Mouse (Mus musculus) left cerebral cortex, postnatal 36 days (tissue): ENCODE data around the gene Tvp23a. TPM values are rescaled to one million over a fixed set of nuclear protein-coding genes. Genes with fewer than 3 reads are reported as not detected.

Experiments
- DNase-seq, 2 experiments: peaks; one replicate each; pipeline ENCODE4 v3.0.0; 2021 to 2022; ENCODE audit warnings: low spot score in 2 of 2, mixed read lengths in 1 of 2
- intact Hi-C: fragments of 180-260 bp; cut with DNase I; formaldehyde crosslinking; loops from one replicate; pipeline ENCODE4 v1.15.1; 2025
- total RNA-seq, 2 experiments: library from RNA; stranded (reverse); gene quantifications; 2 replicates each; pipeline ENCODE4 v1.2.3; 2021

Gene Tvp23a
- 10 to 100 TPM; 29.8 to 32.2 TPM for total RNA-seq

DNA sequence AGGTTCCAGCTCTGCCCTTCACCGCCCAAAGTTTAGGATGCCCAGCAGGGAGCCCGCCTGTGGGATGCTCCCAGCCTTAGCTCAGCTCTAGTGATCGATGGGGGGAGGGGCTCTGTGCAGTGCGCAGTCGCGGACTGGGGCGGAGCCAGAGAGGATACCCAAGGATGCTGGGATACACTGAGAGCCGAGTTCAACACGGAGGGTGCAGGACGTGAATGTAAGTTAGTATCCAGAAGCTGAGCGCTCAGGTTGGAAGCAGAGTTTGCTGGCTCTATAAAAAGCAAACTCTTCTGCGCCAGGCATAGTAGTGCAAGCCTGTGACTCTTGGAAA lies at the start of gene Tvp23a:
Gene Tvp23a, minus strand, starts transcription at position 99 of the 331 bp plus-strand sequence.
- peak; percentile 85 to 89 for DNase-seq
- intact Hi-C loops: loop anchor here (5.0 kb wide), 1 partner anchor 75 kb away; no protein-coding TSS in a partner anchor

DNA sequence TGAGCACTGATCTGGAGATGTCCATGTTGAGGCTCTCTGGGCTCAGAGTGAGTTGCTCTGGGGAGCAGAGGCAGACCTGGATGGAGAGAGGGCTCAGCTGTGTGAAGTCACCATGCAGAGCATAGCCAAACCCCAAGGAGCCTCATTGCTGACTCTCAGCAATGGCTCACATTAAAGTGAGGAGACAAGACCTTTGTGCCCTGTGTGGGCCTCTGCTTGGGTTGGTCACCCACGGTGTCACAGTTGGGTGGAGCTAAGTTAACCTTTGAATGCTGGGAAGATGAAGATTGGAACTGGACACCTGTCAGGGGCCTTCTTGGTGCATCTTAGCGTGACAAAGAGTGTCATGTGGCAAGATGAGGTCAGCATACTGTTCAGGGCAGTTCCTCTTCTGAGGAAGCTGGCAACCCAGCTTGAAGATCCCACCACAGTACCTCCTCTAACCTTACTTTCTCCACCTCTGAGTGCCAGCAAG lies 48.7 kb upstream of the Tvp23a start:
- DNase-seq: no peak
- intact Hi-C loops: no loop called here

DNA sequence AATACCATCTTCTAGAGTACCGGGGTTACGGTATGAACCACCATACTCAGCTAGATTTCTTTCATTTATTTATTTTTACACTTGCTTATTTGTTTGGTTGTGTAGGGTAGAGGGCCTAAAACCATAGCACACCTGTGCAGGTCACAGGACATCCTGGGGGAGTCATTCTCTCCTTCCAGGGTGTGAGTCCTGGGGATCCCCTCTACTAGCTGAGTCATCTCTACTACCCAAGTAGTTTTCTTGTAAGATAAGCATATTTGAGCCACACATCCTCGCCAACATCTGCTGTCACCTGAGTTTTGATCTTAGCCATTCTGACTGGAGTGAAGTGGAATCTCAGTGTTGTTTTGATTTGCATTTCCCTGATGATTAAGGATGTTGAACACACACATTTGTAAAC lies 45.4 kb upstream of the Tvp23a start:
- no peak for DNase-seq
- intact Hi-C loops: no loop called here

DNA sequence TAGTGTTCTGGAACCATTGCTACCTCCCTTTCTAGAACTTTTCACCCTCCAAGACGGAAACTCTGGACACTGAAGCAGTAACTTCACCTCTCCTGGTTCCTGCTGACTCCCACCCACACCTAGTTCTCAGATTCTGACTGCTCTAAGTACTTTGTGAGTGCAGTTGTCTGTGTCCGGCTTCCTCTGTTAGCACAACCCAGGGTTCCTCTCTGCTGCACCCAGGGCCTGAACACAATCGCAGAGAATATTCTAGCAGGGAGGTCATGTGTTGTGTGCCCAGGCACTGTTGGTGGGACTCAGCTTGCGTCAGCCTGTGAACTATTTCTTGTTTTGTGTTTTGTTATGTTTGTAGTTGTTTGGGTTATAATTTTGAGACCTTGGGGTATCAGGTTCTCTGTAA lies 44.6 kb upstream of the Tvp23a start:
- intact Hi-C loops: no loop called here
- no peak for DNase-seq

DNA sequence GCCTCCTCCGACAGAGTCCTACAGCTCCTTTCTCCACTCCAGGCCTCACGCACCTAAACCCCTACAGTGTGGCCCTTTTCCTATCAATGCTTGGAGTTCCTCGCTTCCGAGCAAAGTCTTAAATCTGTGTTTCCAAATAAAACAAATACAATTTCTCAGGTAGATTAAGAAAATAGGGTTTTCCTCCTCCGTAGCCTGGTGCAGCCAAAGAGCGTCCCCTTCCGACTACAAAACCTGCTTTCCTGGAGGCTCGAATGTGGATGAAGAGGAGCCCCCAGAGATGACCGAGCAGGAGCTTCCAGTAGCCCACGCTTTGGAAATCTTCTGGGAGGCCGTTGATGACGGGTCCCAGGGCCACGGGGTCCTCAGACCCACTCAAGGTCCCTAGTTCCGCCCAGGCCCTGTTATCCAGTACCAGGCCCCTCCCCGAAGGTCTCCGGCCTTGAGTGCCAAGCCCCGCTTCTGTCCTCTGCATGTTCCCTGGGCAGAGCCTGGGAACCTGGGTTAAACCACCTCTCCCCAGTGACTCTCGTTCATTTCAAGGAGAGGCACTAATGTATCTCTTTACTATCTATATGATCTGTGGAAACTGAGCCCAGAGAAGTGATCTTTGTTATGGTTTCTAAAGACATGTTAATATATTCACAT lies 43.5 kb upstream of the Tvp23a start:
- DNase-seq: no peak

DNA sequence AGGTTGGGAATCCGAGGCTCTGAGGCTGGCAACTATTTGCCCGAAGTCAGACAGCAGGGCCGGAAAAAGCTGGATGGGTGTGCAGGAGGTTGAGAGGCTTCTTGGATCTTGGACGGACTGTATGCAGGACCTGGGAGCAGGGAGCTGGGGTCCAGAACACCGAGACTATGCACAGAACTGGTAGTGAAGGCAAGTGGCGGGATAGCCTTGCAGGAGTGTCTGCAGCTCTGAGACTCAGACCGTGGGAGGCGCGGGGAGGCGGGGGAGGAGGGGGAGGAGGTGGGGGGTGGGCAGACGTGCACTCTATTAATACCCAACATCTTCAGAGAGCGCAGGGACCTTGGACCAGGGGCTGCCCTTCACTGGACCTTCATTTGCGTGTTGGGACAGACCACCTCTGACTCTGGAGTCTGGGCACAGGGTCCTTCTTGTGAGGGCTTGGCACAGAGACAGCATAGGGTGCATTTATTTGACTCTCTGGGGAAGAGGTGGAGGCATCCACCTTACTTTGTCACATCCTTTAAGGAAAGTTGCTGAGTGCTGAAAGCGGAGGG lies 42.8 kb upstream of the Tvp23a start:
- DNase-seq: no peak
- intact Hi-C loops: no loop called here

More for the DNA sequence above, 43.5 kb upstream of the Tvp23a start:
- intact Hi-C loops: no loop called here

DNA sequence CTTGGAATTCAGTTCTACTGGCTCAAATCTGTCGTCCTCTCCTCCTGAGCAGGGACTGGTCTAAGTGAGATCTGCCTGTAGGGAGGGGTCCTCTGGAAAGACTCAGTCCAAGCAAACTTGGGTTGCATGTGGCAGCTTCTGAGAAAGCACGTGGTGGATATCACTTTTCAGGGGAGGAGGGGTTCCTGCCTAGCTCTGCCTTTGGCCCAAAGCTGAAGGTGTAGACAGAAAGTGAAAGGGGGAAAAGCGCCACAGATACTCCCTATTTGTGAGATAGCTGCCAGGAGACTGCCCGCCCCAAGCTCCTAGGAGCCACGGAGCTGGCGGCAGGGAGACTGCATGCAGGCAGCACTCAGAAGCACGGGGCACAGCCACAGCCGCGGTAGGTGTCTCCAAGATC lies 42.3 kb upstream of the Tvp23a start:
- DNase-seq: no peak
- intact Hi-C loops: no loop called here

DNA sequence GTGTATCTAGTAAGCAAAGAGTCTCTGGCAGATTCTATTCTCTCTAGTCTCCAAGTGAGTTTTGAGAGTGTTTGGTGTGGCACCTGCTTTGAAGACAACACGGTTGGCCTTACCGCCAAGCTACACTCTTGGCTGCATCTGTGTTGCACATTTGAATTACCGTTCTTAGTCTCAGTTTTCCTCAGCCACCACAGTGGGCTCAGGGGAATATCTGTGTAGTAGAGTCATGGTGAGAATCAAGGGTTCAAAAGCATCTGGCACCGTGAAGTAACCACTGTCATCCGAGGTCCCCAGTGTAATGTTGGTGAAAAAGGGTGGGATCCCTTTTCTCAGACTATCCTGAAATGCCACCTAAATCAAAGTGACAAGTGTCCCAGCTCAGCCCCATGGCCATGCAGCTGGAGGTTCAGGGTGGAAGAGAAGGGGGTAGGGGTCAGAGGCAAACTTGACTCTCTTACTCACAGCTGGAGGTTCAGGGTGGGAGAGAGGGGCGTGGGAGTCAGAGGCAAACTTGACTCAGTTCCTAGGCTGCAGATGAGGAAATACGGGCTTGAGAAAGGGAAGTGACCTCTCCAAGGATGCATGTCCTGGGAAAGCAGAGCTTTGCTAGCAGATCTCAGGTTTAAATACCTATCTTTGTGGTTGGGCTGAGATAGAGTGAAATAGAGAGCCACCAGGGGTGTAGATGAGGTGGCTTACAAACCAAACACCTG lies 41.8 kb upstream of the Tvp23a start:
- no peak for DNase-seq
- intact Hi-C loops: no loop called here

DNA sequence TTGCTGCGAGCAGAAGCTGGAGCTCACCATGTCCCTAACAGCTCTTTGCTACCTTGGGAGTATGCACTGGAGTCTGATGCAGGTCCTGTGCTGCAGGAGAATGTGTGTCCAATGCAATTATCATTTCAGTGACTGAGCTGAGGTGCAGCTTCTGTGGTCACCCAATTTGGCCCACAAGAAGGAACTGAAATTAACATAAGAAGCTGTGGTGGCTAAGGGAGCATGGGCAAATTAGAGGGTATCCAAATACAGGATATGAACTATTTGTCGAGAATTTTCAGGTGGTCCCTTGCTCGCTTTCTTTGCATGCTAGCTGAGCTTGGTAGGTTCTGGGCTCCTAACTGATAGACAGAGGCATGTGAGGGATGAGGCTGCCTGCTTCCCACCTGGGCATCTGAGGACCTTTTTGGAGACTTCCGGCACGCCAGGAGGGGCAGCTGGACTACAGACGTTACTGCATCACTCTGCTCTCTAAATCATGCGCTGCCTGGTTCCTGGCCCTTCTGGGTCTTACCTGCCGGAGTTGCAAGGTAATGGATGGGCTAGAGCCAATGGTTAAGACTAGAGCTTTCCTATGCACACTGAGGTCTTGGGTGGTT lies 40.8 kb upstream of the Tvp23a start:
- intact Hi-C loops: no loop called here
- no peak for DNase-seq

DNA sequence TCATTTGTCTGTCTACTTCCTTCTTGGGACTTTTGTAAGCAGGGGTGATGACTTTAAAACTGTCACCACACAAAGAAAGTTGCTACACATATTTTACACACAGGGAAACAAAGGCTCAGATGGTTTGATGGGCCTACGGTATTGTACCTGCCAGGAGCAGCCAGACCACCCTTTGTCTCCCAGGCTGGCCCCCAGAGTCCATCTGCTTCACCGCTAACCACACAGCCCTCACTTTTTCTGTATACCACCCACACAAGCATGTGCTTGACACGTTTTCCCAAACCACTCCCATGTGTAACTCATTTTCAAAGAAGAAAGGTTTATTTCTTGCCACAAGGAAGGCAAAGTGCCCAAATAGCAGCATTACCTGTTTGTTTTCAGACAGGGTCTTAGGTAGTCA lies 39.8 kb upstream of the Tvp23a start:
- DNase-seq: no peak
- intact Hi-C loops: no loop called here

DNA sequence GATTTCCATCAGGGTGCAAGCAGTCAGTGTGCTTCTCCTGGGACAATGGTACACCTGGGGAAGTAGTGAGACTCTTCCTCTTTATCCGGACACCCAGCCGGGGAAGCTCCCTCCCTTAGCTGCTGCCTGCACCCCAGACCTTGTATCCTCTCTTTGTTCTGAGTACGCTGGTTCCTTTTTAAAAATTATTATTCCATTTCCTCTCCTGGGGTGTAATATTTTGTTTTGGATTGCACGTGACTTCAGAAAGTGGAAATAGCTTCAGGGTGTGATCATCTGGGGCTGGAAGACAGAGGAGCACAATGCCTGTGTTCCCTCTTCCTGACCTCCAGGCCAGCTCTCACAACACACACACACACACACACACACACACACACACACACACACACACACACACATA lies 35.2 kb upstream of the Tvp23a start:
- intact Hi-C loops: no loop called here
- no peak for DNase-seq

DNA sequence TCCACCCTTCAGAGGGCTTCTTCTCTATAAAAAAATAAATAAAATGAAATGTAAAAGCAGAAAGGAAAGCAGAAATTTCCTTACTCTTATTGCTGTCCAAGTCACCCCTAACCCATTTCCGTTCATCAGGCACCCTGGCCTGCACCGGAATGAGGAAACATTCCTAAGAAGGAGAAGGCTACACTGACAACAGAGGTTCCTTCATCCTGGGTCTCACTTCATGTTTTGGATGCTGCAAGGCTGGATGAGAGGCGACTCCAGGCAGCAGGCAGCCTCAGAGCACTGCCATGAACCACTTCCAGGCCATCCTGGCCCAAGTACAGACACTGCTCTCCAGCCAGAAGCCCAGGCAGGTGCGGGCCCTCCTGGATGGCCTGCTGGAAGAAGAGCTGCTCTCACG lies 32.7 kb upstream of the Tvp23a start, which contains the start of gene Ciita:
Gene Ciita, plus strand, starts transcription at position 203 of the 400 bp plus-strand sequence.
- DNase-seq: no peak
- intact Hi-C loops: no loop called here

DNA sequence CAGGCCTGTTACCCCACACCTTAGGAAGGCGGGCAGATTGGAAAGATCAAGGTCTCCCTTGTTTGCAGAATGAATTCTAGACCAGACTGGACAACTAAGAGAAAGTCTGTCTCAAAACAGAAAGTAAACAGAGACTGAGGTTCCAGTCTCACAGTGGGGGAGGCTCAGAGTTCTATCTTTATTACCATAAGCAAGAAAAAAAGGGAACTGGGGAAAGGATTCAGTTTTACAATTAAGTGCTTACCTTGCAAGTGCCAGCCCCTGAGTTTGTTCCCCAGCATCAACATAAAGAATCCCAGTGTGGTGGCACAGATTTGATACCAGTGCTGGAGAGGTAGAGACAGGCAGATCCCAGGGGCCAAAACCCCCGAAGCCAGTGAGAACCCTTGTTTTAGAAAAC lies 28.8 kb upstream of the Tvp23a start:
- intact Hi-C loops: no loop called here
- DNase-seq: no peak

DNA sequence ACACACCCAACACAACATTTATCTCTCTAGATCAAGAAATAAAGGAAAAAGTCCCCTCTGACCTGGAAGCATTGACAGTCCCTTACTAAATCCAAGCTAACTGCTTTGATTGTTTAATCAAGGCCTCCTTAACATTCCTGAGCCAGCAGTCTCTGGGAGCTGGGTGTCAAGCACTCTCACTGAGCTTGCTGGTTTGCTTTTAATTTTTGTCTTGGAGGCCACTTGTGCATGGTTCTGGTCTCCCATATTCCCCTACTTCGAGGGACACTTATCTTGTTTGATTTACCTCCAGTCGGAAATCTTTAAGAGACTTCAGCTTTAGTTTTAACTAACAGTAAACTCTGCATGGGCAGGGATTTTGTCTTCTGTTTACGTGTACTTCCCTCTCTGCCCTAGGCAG lies 27.8 kb upstream of the Tvp23a start:
- no peak for DNase-seq
- intact Hi-C loops: no loop called here

DNA sequence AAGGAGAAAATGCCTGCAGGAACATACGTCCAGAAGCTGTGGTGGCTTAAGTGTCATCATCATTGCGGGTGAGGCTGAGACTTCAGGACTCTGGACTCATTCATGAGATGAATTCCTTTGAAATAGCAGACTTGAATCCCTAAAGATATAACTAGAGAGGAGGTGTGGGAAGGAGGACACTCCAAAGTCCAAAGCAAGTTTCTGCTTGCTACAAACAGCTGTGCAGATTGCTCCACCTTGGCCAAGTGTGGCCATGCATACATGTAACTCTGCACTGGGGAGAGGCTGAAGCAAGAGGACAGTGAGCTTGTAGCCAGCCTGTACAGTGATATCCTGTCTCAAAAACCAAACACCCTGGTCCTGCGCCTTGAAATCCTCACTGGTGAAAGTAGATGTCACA lies 24.8 kb upstream of the Tvp23a start:
- DNase-seq: no peak
- intact Hi-C loops: no loop called here

DNA sequence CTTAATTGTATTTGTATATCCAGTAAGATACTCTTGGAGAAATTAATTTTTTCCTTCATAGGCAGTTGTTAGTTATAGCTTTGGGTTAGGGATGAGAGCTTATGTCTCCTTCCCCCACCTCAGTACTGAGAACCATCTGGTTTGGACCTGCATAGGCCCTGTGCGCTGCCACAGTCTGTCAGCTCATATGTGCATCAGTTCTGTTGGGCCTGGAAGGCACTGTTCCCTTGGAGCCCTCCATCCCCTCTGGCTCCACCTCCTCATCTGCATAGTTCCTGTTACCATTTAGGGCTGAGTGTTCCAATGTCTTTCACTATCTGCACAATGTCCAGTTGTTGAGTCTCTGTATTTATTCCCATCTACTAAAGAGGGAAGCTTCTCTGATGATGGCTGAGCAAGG lies 21.0 kb upstream of the Tvp23a start:
- DNase-seq: no peak
- intact Hi-C loops: no loop called here

DNA sequence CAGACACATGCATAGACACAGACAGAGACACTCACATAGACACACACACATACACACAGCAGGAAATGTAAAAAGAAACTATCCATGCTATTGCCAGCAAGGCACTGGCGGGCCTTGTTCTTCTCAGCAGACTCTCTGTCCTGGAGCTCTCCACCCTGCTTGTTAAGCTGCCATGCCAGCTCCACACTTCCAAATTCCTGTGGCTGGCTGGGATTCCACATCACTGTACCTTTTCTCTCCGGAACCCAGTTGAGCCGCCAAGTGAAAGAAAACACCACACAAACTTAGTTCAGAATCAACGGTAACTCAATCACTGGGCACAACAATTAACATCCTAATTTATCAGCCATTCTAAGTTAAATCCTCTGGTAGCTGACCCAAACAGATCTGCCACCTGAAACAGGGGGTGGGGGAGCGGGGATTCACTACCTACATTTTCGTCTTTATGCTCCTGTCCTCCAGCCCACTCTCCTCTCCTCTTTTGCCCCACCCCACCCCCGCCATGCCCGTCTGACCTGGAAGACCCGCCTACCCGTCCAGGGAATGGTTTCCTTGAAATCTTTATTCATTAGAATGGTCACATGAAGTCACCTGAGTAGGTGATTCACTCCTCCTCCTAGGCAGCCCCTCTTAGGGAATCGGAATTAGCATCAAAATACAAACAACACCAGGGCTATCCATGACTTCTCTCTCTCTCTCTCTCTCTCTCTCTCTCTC lies 20.4 kb upstream of the Tvp23a start:
- no peak for DNase-seq
- intact Hi-C loops: no loop called here

DNA sequence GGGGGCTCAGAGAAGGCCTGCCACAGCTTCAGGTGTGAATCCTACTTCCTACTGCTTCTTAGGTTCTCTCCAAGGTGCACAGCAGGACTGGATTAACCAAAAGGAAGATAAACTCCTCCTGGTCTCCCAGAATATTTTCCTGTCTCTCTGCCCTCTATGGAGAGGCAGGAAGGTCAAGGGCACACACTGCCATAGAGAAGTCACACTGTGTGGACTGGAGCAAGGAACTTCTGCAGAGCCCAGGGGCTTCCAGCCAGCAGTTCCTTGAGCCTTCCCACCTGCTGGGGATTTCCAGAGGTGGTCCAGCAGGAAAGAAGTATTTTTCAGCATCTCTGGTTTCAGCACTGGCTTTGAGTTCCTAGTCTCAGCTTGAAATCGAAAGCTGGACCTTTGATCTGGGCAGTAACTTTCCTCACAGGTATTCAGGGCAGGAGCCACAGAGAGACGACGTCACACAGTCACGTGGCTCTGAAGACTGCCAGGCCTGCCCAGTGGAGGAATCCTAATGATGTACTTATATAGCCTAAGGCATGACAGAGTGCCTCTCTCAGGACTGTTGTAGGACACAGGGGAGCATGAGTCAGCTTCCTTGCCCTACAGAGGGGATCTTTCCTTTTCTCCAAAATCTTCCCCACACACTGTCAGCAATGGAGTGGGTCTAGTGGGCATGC lies 18.0 kb upstream of the Tvp23a start:
- DNase-seq: no peak
- intact Hi-C loops: no loop called here

DNA sequence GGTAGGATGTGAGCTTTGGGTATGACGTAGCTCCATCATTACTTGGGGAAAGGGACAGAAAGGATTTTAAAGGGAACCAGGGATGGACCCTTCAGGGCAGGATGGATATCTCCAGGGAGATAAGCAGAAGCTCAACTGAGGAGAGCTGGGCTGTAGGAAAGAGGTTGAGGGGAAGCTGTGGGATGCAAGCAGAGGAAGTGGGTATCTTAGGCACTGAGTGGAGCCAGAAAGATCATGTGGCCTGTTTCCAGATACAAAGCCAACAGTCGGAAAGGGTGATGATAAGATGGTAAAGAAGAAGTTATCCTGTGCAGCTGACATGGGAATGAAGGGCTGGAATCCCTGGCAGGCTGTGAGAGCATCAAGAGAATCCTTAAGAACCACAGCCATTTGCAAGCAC lies 14.0 kb upstream of the Tvp23a start:
- DNase-seq: no peak
- intact Hi-C loops: no loop called here

DNA sequence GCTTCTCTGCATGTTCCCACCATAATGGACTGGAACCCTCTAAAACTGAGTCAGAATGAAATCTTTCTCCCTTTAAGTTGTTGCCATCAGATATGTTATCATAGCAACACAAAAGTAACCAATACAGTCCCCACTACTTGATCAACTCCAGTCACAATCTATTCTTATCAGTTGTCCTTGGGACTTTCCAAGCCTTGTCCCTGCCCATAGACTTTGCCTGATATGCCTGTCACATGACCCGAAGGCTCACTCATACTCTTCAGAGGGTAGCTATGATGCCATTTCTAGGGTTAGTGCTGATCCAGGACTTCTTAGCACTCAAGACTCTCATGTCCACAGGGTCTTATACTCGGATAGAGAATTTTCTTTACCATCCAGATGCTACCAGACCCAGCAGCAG lies 13.0 kb upstream of the Tvp23a start:
- DNase-seq: no peak
- intact Hi-C loops: no loop called here
